Mouse (Mus musculus) stomach, postnatal 0 days (tissue): ENCODE measurements around the gene Gabarapl2.

ENCODE experiments used
- CTCF ChIP-seq: IDR thresholded peaks from 2 replicates; pipeline ENCODE4 v1.5.1; 2016; ENCODE audit warnings: antibody characterized with exemption, low read depth, mild to moderate bottlenecking, moderate library complexity
- EP300 ChIP-seq: optimal IDR thresholded peaks from 2 replicates; pipeline ENCODE3; 2016; ENCODE audit warnings: antibody characterized with exemption

- no peak for TF ChIP-seq CTCF
- no peak for TF ChIP-seq EP300
These were observed 7.5 kb downstream of the Gabarapl2 start for GRCm38 (mm10) chr8:111947954-111948353.
